Mouse (Mus musculus) thymus, adult 2 months (tissue): ENCODE measurements at regions not wholly inside any gene's neighbourhood (a gene's known extent, or its start where the extent isn't known, plus 50 kb on each side); places are given as distances from the start of the nearest gene placed in this dataset.

ENCODE experiments used
- CTCF ChIP-seq: fragments of 200-500 bp; IDR thresholded peaks from 2 replicates; pipeline ENCODE4 v1.5.1; 2012; ENCODE audit warnings: mild to moderate bottlenecking, control low read depth, low read length, moderate library complexity, borderline replicate concordance; ENCODE audit not compliant: control insufficient read depth, poor library complexity, insufficient read depth; ENCODE audit errors: extremely low read depth
- POLR2A ChIP-seq: fragments of 200-500 bp; IDR thresholded peaks from 2 replicates; pipeline ENCODE4 v1.6.1; 2012; ENCODE audit warnings: mild to moderate bottlenecking, low read length, control low read depth, moderate library complexity; ENCODE audit not compliant: control insufficient read depth, poor library complexity, insufficient read depth; ENCODE audit errors: extremely low read depth

- no peak for TF ChIP-seq CTCF
- no peak for TF ChIP-seq POLR2A
Observed at GRCm38 (mm10) chr1:164682867-164683599, 113.4 kb upstream of the Dpt start.
